Mouse (Mus musculus): ENCODE results near the gene Sec13. TPM values are rescaled to one million over a fixed set of nuclear protein-coding genes. Genes with fewer than 3 reads are reported as not detected.

Sec13 gene
- polyA plus RNA-seq, 1 experiment from 2014 or later = 268 TPM

DNA sequence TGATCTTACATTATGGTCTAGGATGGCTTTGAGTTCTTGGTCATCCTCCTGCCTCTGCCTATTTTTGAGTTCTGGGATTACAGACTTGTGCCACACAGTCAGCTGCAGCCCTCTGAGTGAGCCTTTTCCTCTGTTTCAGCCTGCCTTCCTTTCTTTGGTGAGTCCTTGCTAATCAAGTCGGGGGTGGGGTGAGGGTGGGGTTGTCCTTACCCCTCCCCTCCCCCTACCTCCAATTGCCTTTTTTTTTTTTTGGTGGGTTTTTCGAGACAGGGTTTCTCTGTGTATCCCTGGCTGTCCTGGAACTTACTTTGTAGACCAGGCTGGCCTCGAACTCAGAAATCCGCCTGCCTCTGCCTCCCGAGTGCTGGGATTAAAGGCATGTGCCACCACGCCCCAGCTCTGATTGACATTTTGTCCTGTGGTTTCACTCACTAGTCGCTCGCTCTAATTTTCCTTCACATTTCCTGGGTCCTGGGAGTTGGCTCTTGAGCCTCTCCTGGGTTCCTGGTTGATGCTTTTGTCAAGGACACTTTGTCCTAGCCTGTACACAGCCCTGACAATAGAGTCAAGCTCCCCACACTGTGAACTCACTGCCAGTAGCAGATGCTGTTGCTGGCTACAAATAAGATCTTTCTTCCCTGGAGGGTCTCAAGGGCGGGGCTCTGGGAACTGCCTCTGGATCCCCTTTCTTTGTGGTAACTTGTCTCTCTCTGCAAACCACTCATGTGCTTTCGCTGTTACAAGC lies 57.3 kb downstream of the Sec13 start:
- no peak overlapping the region for H3K4me3 ChIP-seq (replicated peaks)
- no peak overlapping the region for H3K9ac ChIP-seq
- no peak overlapping the region for H3K27ac ChIP-seq
- H3K4me2 ChIP-seq = no peak overlapping the region
- no peaks in the 10 kb centered on the region for H3K36me3 ChIP-seq
- WGBS = 89% methylated on average over 10 of the region's 10 CpGs
- H3K4me1 ChIP-seq = peaks cover 8% of the 10 kb centered on the region; the same call in 1 of the 2 replicates
- no peaks in the 10 kb centered on the region for H3K9me3 ChIP-seq (replicated peaks)
- no peaks in the 10 kb centered on the region for H3K27me3 ChIP-seq
- no peak for ATAC-seq (replicated peaks; ENCODE audit: low FRiP score)

GRCm38 (mm10) chr6:113681271-113681670 lies 59.3 kb downstream of the Sec13 start:
- Histone ChIP-seq H3K27me3 (no peaks in the 10 kb centered on the region), H3K27ac (no peak overlapping the region), H3K9ac (no peak overlapping the region), H3K4me3 (replicated peaks) (no peak overlapping the region), H3K36me3 (no peaks in the 10 kb centered on the region), H3K9me3 (replicated peaks) (no peaks in the 10 kb centered on the region), H3K4me2 (no peak overlapping the region), H3K4me1 (peaks cover 9% of the 10 kb centered on the region)
- WGBS = 20% methylated on average over 4 of the region's 4 CpGs
- ATAC-seq (replicated peaks; ENCODE audit: low FRiP score) = peak; percentile 53; the same call in 1 of the 2 replicates

DNA sequence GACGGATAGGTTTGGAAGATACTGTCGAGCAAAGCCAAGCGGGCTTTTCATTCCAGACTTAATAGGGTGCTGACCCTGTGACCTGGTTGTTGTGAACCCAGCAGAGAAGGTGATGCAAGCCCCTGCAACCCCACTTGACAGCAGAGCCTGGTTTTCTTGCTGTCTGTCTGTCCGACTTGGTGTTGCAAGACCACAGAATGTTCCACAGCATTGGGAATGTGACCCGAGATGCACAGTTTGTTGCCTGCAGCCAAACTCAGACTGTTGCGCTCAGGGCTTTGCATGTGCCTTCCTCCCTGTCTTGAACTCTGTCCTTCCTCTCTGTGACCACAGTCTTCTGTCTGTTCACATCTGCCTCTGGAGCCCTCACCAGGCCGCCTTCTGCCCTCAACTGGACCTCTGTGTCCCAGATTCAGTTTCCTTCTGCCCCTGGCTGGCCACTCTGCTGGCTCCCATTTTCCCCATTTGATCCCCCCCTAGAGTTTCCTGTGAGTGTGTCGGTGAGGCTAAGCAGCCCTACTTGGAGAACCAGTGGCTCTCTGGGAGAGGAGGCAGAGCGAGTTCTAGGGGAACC lies 60.5 kb downstream of the Sec13 start:
- ATAC-seq (replicated peaks; ENCODE audit: low FRiP score) = no peak
- no peak overlapping the region for H3K27ac ChIP-seq
- WGBS = 86% methylated on average over 9 of the region's 9 CpGs

GRCm38 (mm10) chr6:113678246-113679012 lies 62.1 kb downstream of the Sec13 start:
- Histone ChIP-seq H3K9me3 (replicated peaks) (no peaks in the 10 kb centered on the region), H3K4me2 (no peak overlapping the region), H3K9ac (no peak overlapping the region), H3K36me3 (no peaks in the 10 kb centered on the region), H3K4me3 (replicated peaks) (no peak overlapping the region), H3K4me1 (peaks cover 9% of the 10 kb centered on the region), H3K27ac (no peak overlapping the region), H3K27me3 (no peaks in the 10 kb centered on the region)
- no peak for ATAC-seq (replicated peaks; ENCODE audit: low FRiP score)
- WGBS = 80% methylated on average over 14 of the region's 14 CpGs

More for the DNA sequence above, 60.5 kb downstream of the Sec13 start:
- H3K36me3 ChIP-seq = no peaks in the 10 kb centered on the region
- H3K4me2 ChIP-seq = no peak overlapping the region
- H3K4me1 ChIP-seq = peaks cover 9% of the 10 kb centered on the region
- no peaks in the 10 kb centered on the region for H3K27me3 ChIP-seq
- H3K9ac ChIP-seq = no peak overlapping the region
- H3K4me3 ChIP-seq (replicated peaks) = no peak overlapping the region
- no peaks in the 10 kb centered on the region for H3K9me3 ChIP-seq (replicated peaks)

Small RNA genes within 50 kb of the gene (microRNA-seq; reads per million reads assigned to microRNA genes)
- 0.59 reads per million for gene Mir7042

Other genes starting within 250 kb of the Sec13 start
- gene Prrt3, start 238.8 kb downstream of the Sec13 start, polyA plus RNA-seq (2015; fragmentation: Nextera tagmentation; extraction: Ambion mirVana) = 0.87 and 1.1 TPM in 2 replicates
- 108 and 111 TPM in 2 replicates for gene Emc3, start 209.1 kb downstream of the Sec13 start, polyA plus RNA-seq (2015; fragmentation: Nextera tagmentation; extraction: Ambion mirVana)
- gene Fancd2, start 209.1 kb downstream of the Sec13 start, polyA plus RNA-seq (2015; fragmentation: Nextera tagmentation; extraction: Ambion mirVana) = 13.9 and 15.2 TPM in 2 replicates
- 0.84 and 0.87 TPM in 2 replicates for gene Fancd2os, start 140.0 kb downstream of the Sec13 start, polyA plus RNA-seq (2015; fragmentation: Nextera tagmentation; extraction: Ambion mirVana)
- gene Brk1, start 136.0 kb downstream of the Sec13 start, polyA plus RNA-seq (2015; fragmentation: Nextera tagmentation; extraction: Ambion mirVana) = 206 and 211 TPM in 2 replicates
- gene Vhl, start 116.8 kb downstream of the Sec13 start, polyA plus RNA-seq (2015; fragmentation: Nextera tagmentation; extraction: Ambion mirVana) = 36.1 and 39.3 TPM in 2 replicates
- gene Irak2, start 102.3 kb downstream of the Sec13 start, polyA plus RNA-seq (2015; fragmentation: Nextera tagmentation; extraction: Ambion mirVana) = 5.2 and 5.3 TPM in 2 replicates
- 0.49 and 0.77 TPM in 2 replicates for gene Tatdn2, start 43.7 kb downstream of the Sec13 start, polyA plus RNA-seq (2015; fragmentation: Nextera tagmentation; extraction: Ambion mirVana)
- gene Ghrl, start 20.9 kb downstream of the Sec13 start, polyA plus RNA-seq (2015; fragmentation: Nextera tagmentation; extraction: Ambion mirVana) = 0.81 and 1.2 TPM in 2 replicates

Data from kidney, embryonic 15.5 days (tissue).